Mouse (Mus musculus): Measurements from ENCODE around the gene Mrpl34.
A peak's percentile ranks its signal among the peaks of the same experiment; 100 is the strongest.
"Not testable (repeated sequence)": the region's sequence is repeated elsewhere in the genome, so short reads cannot be mapped to it uniquely, and the experiment has no call there.

Mrpl34 gene

DNA sequence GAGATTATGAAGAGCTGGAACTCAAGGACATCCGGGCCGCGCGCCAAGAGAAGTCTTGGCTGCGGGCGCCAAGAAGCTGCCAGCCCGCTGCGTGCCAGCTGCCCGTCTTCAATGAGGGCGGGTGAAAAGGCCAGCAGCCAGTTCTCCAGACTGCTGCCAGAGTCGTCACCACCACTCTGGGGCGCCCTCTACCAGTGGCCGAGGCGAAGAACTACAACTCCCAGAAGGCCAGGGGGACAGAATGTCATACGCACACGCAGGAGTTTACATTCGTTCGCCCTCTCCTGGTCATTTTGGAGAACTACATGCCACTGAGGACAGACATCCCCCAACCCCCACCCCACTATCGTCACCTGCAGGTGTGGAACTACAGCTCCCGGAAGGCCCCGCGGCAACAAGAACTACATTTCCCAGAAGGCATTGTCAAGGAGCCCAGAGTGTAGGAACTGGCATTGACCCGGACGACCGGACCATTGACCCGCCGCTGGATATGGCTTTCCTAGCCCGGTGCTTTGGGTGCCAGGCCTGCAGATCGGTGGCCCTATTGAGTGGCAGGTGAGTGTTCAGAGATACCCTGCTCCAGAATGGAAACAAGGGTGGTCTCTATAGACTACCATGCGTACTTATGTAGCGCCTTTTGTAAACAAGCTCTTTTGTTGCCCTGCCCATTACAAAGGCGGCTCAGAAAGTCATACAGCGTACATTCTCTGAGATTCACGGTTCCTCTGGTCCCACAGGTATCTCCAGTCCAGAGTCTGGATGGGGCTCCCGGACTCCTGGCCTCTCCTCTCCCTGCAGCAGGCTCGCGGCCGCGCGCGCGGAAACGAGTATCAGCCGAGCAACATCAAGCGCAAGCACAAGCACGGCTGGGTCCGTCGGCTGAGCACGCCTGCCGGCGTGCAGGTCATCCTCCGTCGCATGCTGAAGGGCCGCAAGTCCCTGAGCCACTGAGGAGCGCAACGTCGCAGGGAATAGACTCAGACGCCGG is at the start of gene Mrpl34:
Gene Mrpl34 (plus strand): TSS at position 447 of the 988 bp plus-strand sequence.
- peak; percentile 100 for DNase-seq

DNA sequence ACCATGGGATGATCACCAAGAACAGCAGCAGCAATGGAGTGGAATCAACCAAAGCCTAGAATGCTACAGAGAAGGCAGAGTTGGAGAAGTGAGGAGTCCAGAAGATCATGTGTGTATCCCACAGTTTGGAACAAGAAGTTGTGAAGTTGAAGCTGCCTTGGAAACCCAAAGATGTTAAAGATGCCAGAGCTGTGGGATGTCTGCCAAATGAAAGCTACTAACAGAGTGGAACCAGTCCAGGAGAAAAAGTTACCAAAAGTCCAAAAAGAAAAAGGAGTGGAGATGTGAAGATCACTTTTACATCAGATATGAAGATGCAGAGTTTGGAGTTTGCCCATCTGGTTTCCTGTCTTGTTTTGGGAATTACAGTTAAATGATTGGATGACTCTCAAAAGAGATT is 42.6 kb upstream of the Mrpl34 start:
- DNase-seq, result no peak

GRCm38 (mm10) chr8:71432935-71433334 is 31.8 kb upstream of the Mrpl34 start:
- not testable (repeated sequence) for DNase-seq

- DNase-seq, result no peak
Observed at GRCm38 (mm10) chr8:71437041-71437440, 27.7 kb upstream of the Mrpl34 start.

DNA sequence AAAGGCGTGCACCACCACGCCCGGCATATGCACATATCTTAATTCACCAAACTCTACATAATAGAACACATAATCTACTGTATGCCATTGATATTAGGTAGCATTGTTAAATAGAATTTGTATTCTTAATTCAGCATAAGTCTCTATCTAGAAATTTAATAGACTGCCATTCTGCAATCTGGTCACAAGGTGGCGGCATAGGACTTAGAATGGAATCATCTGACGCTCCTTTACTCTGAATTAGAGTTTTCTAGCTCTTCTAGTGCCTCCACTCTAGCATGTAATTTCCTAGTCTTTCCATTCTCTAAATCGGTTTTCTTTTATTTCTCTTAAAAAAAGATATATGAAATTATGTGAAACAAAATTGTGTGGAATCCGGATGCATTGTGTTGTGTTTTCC is 23.4 kb upstream of the Mrpl34 start:
- peak; percentile 43 for DNase-seq

- no peak for DNase-seq
Observed at GRCm38 (mm10) chr8:71445096-71445495, 19.7 kb upstream of the Mrpl34 start.

GRCm38 (mm10) chr8:71451337-71451736 is 13.4 kb upstream of the Mrpl34 start:
- no peak for DNase-seq

- DNase-seq, result no peak
Observed at GRCm38 (mm10) chr8:71451777-71452176, 13.0 kb upstream of the Mrpl34 start.

DNA sequence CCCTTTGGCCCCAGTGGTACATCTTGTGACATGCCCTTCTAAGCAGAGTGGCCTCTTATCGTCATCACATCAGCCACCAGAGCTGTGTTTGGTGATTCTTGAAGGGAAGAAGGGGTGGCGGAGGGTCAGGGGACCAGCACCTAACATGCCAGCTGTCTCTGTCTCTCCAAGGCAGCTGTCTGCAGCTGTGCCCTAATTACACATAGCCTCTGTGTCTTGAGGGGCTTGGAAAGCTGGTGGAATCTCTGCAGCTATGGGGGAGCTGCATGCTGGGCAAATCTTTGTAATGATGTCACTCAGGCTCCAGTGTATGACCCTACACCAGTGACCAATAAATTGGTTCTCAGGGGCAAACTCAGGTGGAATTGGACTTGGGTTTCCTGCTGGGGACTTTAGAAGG is 12.1 kb upstream of the Mrpl34 start:
- no peak for DNase-seq

DNA sequence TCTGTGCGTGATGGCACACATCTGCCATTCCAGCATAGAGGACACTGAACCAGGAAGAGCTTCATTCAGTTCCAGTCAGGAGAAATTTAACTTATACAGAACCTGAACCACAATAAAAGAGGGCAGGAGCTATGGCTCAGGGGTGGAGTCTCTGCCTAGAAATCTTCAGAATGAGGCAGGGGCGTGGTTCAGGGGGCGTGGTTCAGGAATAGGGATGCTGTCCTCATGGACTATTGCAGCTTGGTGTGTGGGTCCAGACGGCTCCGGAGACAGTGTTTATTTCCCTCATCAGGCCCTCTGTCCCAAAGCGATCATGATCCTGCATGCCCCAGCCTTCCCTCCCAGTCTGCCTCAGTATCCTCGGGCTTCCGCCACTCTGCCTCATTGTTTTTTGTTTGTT is 10.1 kb upstream of the Mrpl34 start:
- DNase-seq, result peak; percentile 9

GRCm38 (mm10) chr8:71456906-71457305 is 7.9 kb upstream of the Mrpl34 start:
- DNase-seq, result peak; percentile 50

DNA sequence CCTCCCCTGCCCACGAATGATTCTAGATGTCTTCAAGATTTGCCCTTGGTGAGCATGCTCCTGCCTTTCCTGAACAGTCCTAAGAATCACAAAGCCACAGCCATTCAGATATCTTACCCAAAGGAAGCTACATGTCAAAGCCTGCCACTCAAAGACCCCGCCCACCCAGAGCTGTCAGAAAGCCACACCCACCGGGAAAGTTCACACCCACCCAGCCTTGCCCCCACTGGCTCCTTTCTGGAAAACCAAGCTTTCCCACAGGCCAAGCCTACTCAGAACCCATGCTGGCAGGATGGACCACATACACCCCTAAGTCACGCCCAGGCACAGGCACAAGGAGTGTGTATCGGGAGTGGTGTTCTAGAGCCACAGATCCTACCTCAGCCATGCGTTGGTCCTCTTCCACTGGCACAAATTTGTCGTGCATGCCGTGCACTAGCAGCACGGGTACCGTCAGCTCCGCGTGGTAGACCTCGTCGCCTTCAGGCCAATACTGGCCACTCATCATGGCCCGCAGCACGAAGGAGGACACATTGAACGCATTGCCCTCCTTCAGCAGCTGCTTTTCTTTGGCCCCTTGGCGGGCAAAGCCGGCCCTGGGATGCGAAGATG is 7.0 kb upstream of the Mrpl34 start:
- peak; percentile 41 for DNase-seq

GRCm38 (mm10) chr8:71460716-71461115 is 4.0 kb upstream of the Mrpl34 start:
- no peak for DNase-seq

- DNase-seq, result peak; percentile 72
Observed at GRCm38 (mm10) chr8:71461152-71461840, 3.5 kb upstream of the Mrpl34 start.

DNA sequence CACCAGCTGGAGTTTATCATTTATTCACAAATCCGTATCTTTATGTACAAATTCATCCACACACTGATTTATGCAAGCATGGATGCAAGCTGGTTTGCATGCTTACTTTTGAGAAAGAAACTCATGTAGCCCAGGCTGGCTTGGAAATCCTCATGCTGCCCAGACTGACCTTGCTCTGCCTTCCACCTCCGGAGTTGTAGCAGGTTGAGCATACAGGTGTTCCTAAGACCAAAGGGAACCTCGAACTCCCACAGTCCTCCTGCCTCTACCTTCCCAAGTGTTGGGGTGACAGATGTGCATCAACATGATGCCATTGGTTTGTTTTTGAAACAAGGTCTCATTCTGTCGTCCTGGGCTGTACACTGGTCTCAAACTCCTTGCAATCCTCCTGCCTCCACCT is 2.6 kb upstream of the Mrpl34 start:
- DNase-seq, result no peak

DNA sequence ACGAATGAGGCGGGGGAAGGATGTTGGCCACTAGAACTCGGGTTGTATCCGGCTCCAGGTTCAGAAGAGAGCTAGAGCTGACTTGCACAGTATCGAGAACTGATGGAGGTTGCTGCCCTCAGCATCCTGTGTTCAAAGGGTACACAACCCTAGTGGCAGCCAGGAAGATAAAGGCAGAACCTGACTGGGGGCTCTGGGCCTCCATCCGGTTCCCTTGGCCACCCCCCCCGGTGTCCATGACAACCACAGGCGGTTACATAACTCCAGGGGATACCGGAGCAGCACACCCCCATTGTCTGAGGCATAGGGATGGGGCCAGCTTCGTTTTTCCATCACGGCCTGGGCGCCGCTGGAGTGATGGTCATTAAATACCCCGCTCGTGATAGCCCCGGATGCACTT is 2.0 kb upstream of the Mrpl34 start:
- peak; percentile 85 for DNase-seq

GRCm38 (mm10) chr8:71463188-71464033 is 1.3 kb upstream of the Mrpl34 start, which contains the start of gene Abhd8:
Gene Abhd8 (minus strand): TSS chr8:71463655.
- peak; percentile 99 for DNase-seq

DNA sequence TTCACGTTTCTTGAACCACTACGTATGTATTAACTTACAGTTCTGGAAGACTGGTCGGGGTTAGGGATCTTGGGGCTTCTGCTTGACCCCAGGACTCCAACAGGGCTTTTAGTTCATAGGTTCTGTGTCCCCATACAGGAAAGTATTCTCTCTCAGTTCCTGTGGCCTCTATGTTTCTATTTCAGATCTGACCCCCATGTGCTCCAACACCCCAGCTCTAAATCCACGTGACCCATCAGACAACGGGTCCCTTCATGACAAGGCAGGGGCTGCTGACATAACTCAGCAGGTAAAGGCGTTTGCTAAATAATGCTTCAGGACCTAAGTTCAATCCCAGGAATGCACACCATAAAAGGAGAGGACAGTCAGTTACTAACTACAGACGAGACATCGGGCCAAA is 974 bp downstream of the Mrpl34 start:
- DNase-seq, result peak; percentile 59

- DNase-seq, result peak; percentile 69
Observed at GRCm38 (mm10) chr8:71466198-71466597, 1.4 kb downstream of the Mrpl34 start.

DNA sequence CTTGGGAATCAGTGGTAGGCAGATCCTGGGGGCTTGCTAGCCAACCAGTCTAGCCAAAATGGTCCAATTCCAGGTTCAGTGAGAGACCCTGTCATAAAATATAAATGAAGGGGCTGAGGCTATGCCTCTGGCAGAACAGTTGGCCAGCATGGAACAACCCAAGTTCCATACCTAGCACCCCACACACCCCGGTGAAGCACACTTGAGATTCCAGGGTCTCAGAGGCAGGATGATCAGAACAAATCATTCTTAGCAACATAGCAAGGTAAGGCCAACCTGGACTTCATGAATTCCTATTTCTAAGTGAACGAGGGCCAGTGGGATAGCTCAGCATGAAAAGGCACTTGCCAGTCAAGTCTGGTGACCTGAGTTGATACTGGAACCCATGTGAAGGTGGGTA is 2.4 kb downstream of the Mrpl34 start:
- peak; percentile 53 for DNase-seq

DNA sequence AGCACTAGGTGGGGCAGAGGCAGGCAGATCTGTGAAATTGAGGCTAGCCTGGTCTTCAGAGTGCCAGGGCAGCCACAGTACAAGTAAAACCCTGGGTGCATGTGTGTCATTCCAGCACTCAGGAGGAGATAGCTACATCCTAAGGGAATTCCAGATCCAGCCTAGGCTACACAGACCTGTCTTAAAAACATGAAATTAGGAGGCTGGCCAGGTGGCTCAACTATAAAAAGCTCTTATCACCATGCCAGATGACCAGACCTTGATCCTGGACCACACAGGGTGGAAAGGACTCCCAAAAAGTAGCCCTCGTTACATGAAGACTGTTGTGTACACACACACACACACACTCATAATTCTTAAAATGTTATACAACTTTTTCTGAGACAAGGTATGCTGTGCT is 3.2 kb downstream of the Mrpl34 start:
- peak; percentile 62 for DNase-seq

GRCm38 (mm10) chr8:71468916-71469315 is 4.2 kb downstream of the Mrpl34 start, which contains the start of gene Dda1:
Gene Dda1 (plus strand): TSS chr8:71469199.
- peak; percentile 99 for DNase-seq
